Mouse (Mus musculus) lung, postnatal 0 days (tissue): ENCODE data around the gene Ecpas.

ENCODE experiments used
- CTCF ChIP-seq: IDR thresholded peaks from 2 replicates; pipeline ENCODE4 v1.5.1; 2016; ENCODE audit warnings: antibody characterized with exemption, mild to moderate bottlenecking
- EP300 ChIP-seq: IDR thresholded peaks from 2 replicates; pipeline ENCODE4 v1.6.1; 2016; ENCODE audit warnings: antibody characterized with exemption, mild to moderate bottlenecking, control low read depth

GRCm38 (mm10) chr4:58944206-58944553, 31.6 kb upstream of the Ecpas start:
- TF ChIP-seq CTCF = no peak
- TF ChIP-seq EP300 = no peak
